11 mouse cellular contexts compared by ENCODE assay signal in the genomic region with DNA sequence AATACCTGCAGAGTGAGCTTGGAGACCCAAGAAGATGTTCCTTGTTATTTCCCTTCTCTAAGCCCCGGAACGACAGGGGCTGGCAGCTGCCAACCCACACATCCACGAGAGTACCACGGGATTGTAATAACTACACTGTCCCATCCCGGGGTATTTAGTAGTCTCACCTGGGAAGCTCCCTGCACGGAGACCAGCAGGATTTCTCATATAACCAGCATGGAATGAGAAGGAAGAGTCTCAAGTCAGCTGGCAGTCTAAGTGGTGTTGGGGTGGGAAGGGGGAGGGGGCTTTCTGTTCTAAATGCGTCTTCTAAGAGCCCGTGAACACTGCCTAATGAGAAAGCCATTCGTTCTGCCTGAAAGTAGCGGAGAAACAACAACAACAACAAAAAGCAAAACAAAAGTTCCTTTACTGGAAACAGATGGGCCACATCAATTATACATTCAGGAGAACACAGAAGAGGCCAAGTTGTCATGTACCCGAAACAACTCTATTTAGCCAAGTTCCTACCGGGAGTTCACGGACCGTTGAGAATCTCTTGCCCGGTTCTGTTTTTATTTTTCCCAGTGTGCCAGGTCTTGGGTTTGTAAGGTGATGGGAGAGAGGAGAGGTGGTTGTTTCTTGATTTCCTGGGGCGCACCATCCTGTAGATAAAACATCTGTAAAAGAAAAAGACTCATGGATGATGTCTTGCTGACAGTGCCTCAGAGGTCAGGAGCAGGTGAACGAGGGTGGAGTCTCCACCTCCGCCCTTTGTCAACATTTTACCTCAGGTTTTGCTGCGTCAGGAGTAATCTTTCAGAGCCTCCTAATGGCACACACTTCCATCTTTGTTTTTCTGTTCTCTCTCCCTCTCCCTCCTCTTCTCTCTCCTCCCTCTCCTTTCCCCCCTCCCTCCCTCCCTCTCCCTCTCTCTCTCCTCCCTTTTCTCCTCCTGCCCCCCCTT.
DNase-seq lines count a peak whose midpoint lies in the region; ATAC-seq lines count a peak whose summit lies in the region.
"Had no signal": no experiment of that assay in that cellular context is flagged by ENCODE, and none has a peak within 500 bp of the region (broad histone marks: within the 10 kb centered on the region; RNA-seq: fewer than 3 reads in every experiment).

No protein-coding gene starts in this region.

- no peak for ATAC-seq in embryonic facial prominence, embryonic 14.5 days (ENCODE audit: low read depth)
- ATAC-seq in hindbrain, embryonic 16.5 days = no peak
- peak; percentile 47; the same call in 1 of the 2 replicates for ATAC-seq in midbrain, embryonic 16.5 days

- no peaks in the 10 kb centered on the region for H3K36me3 ChIP-seq in embryonic facial prominence, embryonic 14.5 days (ENCODE audit: control insufficient read depth, insufficient read depth, low read length)
- no peaks in the 10 kb centered on the region for H3K36me3 ChIP-seq in hindbrain, embryonic 16.5 days (ENCODE audit: control insufficient read depth, insufficient read depth, low read length)
- H3K36me3 ChIP-seq in midbrain, embryonic 16.5 days (ENCODE audit: control insufficient read depth, insufficient read depth, low read length) = no peaks in the 10 kb centered on the region

- WGBS in embryonic facial prominence, embryonic 14.5 days = 50% methylated on average over 19 of the region's 19 CpGs
- 31% methylated on average over 19 of the region's 19 CpGs for WGBS in hindbrain, embryonic 16.5 days
- 56% methylated on average over 19 of the region's 19 CpGs for WGBS in midbrain, embryonic 16.5 days

- no peak overlapping the region for H3K4me3 ChIP-seq in embryonic facial prominence, embryonic 14.5 days (ENCODE audit: low read depth, low read length)
- no peak overlapping the region for H3K4me3 ChIP-seq in hindbrain, embryonic 16.5 days (ENCODE audit: low read length)
- no peak overlapping the region for H3K4me3 ChIP-seq in midbrain, embryonic 16.5 days (ENCODE audit: low read depth, low read length)
- H3K4me3 ChIP-seq: megakaryocyte, embryonic 14.5 days had no signal

- no peak overlapping the region for H3K27ac ChIP-seq in embryonic facial prominence, embryonic 14.5 days (replicated peaks; ENCODE audit: low read depth, low read length)
- H3K27ac ChIP-seq in hindbrain, embryonic 16.5 days (ENCODE audit: low read depth, low read length) = no peak overlapping the region
- no peak overlapping the region for H3K27ac ChIP-seq in midbrain, embryonic 16.5 days (ENCODE audit: low read length)

- DNase-seq in kidney, adult 11 months = peak; percentile 64
- no peak for DNase-seq in kidney, postnatal 4 days
- DNase-seq in embryonic facial prominence, embryonic 14.5 days (ENCODE audit: low spot score) = peak; percentile 17
- DNase-seq in adrenal gland, postnatal 4 days (ENCODE audit: low spot score in 2 of 2) = no peak
- no peak for DNase-seq in retina, embryonic 14.5 days (ENCODE audit: low spot score)
- DNase-seq in urinary bladder, postnatal 10 days (ENCODE audit: low spot score) = no peak
- DNase-seq: adrenal gland, adult 8-10 months; right cerebral cortex, adult 18-20 months had no signal

- H3K4me2 ChIP-seq in embryonic facial prominence, embryonic 14.5 days (ENCODE audit: low read depth, low read length) = 0 out of 2 replicates have a peak overlapping the region, but pooled peaks have one; percentile 20
- H3K4me2 ChIP-seq in hindbrain, embryonic 16.5 days (ENCODE audit: low read length) = peak overlapping the region; percentile 28
- H3K4me2 ChIP-seq in midbrain, embryonic 16.5 days (ENCODE audit: low read length) = 0 out of 2 replicates have a peak overlapping the region, but pooled peaks have one; percentile 7

- H3K4me1 ChIP-seq in embryonic facial prominence, embryonic 14.5 days (ENCODE audit: control insufficient read depth, insufficient read depth, low read length) = peaks cover 10% of the 10 kb centered on the region
- peaks cover 7% of the 10 kb centered on the region for H3K4me1 ChIP-seq in hindbrain, embryonic 16.5 days (ENCODE audit: control insufficient read depth, insufficient read depth, low read depth, low read length)
- H3K4me1 ChIP-seq in midbrain, embryonic 16.5 days (ENCODE audit: control insufficient read depth, insufficient read depth, low read length) = peaks cover 9% of the 10 kb centered on the region; the same call in 1 of the 2 replicates

- H3K9ac ChIP-seq in embryonic facial prominence, embryonic 14.5 days (ENCODE audit: low read depth, low read length) = no peak overlapping the region
- H3K9ac ChIP-seq in hindbrain, embryonic 16.5 days (ENCODE audit: low read depth, low read length) = no peak overlapping the region
- H3K9ac ChIP-seq in midbrain, embryonic 16.5 days (ENCODE audit: low read depth, low read length) = no peak overlapping the region

- H3K9me3 ChIP-seq in embryonic facial prominence, embryonic 14.5 days (ENCODE audit: control insufficient read depth, low read length) = no peaks in the 10 kb centered on the region
- no peaks in the 10 kb centered on the region for H3K9me3 ChIP-seq in hindbrain, embryonic 16.5 days (ENCODE audit: control insufficient read depth, low read length)
- H3K9me3 ChIP-seq in midbrain, embryonic 16.5 days (replicated peaks; ENCODE audit: control insufficient read depth, low read length, poor library complexity, severe bottlenecking) = no peaks in the 10 kb centered on the region
- H3K9me3 ChIP-seq: megakaryocyte, embryonic 14.5 days had no signal

- no peaks in the 10 kb centered on the region for H3K27me3 ChIP-seq in embryonic facial prominence, embryonic 14.5 days (replicated peaks; ENCODE audit: control insufficient read depth, insufficient read depth, low read length)
- no peaks in the 10 kb centered on the region for H3K27me3 ChIP-seq in hindbrain, embryonic 16.5 days (replicated peaks; ENCODE audit: control insufficient read depth, insufficient read depth, low read length)
- no peaks in the 10 kb centered on the region for H3K27me3 ChIP-seq in midbrain, embryonic 16.5 days (ENCODE audit: control insufficient read depth, insufficient read depth, low read depth, low read length)

Comparison
In these comparisons a context has a peak if more than half of its experiments do, and no peak if none do; other contexts are left out.
1. DNase-seq: peak in kidney, adult 11 months (single experiment) and embryonic facial prominence, embryonic 14.5 days (single experiment); none in kidney, postnatal 4 days (0 of 2), adrenal gland, postnatal 4 days (0 of 2), retina, embryonic 14.5 days (single experiment) and urinary bladder, postnatal 10 days (single experiment).
2. Peak in every context shown above with its lines, with median percentiles within 50 percentile points of each other: H3K4me2 ChIP-seq.